Mouse (Mus musculus): ENCODE results near the gene Adam3. TPM values are rescaled to one million over a fixed set of nuclear protein-coding genes. Genes with fewer than 3 reads are reported as not detected.

The Adam3 gene
- polyA plus RNA-seq (2015; fragmentation: Nextera tagmentation; extraction: Ambion mirVana) = 0.18 TPM in 1 of 2 replicates, not detected in the other

GRCm38 (mm10) chr8:24725630-24726029, at the start of gene Adam3:
Gene Adam3 (minus strand): TSS chr8:24725852.
- no peak within 1 kb of the TSS for H3K4me3 ChIP-seq
- 67% methylated on average over 11 of the region's 11 CpGs for WGBS
- H3K4me1 ChIP-seq (replicated peaks) = 0 out of 2 replicates have a peak, but pooled peaks cover 4% of the 10 kb centered on the region
- no peaks in the 10 kb centered on the region for H3K36me3 ChIP-seq
- no peaks in the 10 kb centered on the region for H3K9me3 ChIP-seq
- no peaks in the 10 kb centered on the region for H3K27me3 ChIP-seq
- ATAC-seq (ENCODE audit: low read depth) = no peak
- H3K4me2 ChIP-seq = no peak within 1 kb of the TSS
- no peak within 1 kb of the TSS for H3K27ac ChIP-seq (replicated peaks)
- H3K9ac ChIP-seq = no peak within 1 kb of the TSS

DNA sequence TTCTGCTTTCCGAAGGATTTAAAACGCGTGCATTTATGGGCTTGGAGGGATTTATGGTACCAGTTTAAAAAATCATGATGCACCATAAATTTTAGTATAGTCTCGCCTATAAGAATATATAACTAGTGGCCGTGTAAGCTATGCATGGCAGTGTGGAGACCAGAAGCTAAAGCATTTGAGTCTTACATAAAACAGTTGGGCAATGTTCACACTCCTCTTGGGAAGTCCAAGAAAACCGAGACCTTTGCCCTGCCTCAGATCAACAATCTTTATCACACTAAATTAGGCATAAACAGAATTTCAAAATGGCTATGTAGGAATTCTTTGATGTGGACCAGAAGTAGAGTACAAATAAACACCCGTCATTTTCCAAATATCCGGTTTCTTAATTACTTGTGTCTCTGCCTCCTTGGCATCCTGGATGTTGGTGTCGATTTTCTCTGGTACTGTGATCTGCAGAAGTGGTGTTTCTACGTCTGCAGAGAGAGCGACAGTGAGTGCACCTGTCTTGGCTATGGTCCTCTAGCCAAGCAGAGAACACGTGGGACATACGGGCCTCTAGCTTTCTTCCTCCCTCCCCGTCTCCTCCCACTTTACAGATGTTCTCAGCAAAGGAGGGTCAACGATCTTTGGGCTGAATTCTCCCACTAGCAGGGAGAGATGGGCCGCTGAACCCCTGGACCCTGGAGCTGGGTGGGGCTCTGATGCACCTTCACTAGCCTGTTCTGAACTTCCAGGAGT, 596 bp downstream of the Adam3 start:
- 71% methylated on average over 16 of the region's 16 CpGs for WGBS
- Histone ChIP-seq H3K4me3 (no peak overlapping the region), H3K4me1 (replicated peaks) (0 out of 2 replicates have a peak, but pooled peaks cover 4% of the 10 kb centered on the region), H3K27me3 (no peaks in the 10 kb centered on the region), H3K36me3 (no peaks in the 10 kb centered on the region), H3K9me3 (no peaks in the 10 kb centered on the region), H3K9ac (no peak overlapping the region), H3K4me2 (no peak overlapping the region), H3K27ac (replicated peaks) (no peak overlapping the region)
- no peak for ATAC-seq (ENCODE audit: low read depth)

Other genes starting within 250 kb of the Adam3 start
- 0.41 and 0.46 TPM in 2 replicates for gene Adam5, start 98.5 kb upstream of the Adam3 start, polyA plus RNA-seq (2015; fragmentation: Nextera tagmentation; extraction: Ambion mirVana)

All from neural tube, embryonic 13.5 days (tissue).